Mouse (Mus musculus) ES-E14 (cell line): ENCODE measurements at regions not wholly inside any gene's neighbourhood (a gene's known extent, or its start where the extent isn't known, plus 50 kb on each side); places are given as distances from the start of the nearest gene placed in this dataset.

ENCODE experiments used
- HCFC1 ChIP-seq: IDR thresholded peaks from 2 replicates; pipeline ENCODE4 v1.6.1; 2012; ENCODE audit warnings: low read length, inconsistent platforms, borderline replicate concordance; ENCODE audit not compliant: insufficient read depth
- MAFK ChIP-seq: IDR thresholded peaks from 2 replicates; pipeline ENCODE4 v1.6.1; 2014; ENCODE audit warnings: mild to moderate bottlenecking, low read depth, low read length, inconsistent platforms; ENCODE audit not compliant: insufficient read depth
- ZC3H11A ChIP-seq: IDR thresholded peaks from 2 replicates; pipeline ENCODE4 v1.6.1; 2012; ENCODE audit warnings: low read depth, mild to moderate bottlenecking, inconsistent platforms, low read length, borderline replicate concordance
- ZNF384 ChIP-seq: IDR thresholded peaks from 2 replicates; pipeline ENCODE4 v1.6.1; 2012; ENCODE audit warnings: low read depth, low read length, inconsistent platforms

DNA sequence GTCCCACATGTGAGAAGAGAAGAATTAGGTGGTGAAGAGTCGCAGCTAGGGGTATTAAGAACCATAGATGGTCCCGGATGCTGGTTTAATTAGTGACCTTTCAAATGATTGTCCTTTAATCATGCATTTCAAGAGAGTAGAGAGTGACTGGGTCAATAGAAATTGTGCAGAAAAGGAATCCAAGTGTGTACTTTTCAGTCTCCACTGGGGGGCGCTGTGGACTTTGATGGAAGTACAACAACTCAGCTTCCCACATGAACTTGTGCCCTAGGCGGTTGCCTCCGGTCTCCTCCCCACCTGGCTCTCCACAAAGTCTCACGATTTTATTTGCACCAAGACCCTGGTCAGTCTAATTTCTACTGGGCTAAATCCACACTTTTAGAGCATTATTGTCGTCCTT is 142.8 kb upstream of the Zfp618 start:
- no peak for TF ChIP-seq MAFK
- TF ChIP-seq HCFC1: no peak
- no peak for TF ChIP-seq ZNF384
- TF ChIP-seq ZC3H11A: peak; percentile 20; the same call in 1 of the 2 replicates
